Mouse (Mus musculus): ENCODE measurements at regions not wholly inside any gene's neighbourhood (a gene's known extent, or its start where the extent isn't known, plus 50 kb on each side); places are given as distances from the start of the nearest gene placed in this dataset.

- DNase-seq: no peak
Measured at GRCm38 (mm10) chr2:106256012-106256411, 252.7 kb upstream of the Dnajc24 start.

- DNase-seq: no peak
Measured at GRCm38 (mm10) chr2:106234358-106234757, 231.0 kb upstream of the Dnajc24 start.

- DNase-seq: no peak
Measured at GRCm38 (mm10) chr2:106231136-106231535, 227.8 kb upstream of the Dnajc24 start.

GRCm38 (mm10) chr2:106230021-106230420 is 226.7 kb upstream of the Dnajc24 start:
- no peak for DNase-seq

- DNase-seq: no peak
Measured at GRCm38 (mm10) chr2:106228249-106228648, 224.9 kb upstream of the Dnajc24 start.

- DNase-seq: no peak
Measured at GRCm38 (mm10) chr2:106216169-106216568, 212.8 kb upstream of the Dnajc24 start.

GRCm38 (mm10) chr2:106213740-106214139 is 210.4 kb upstream of the Dnajc24 start:
- DNase-seq: no peak

GRCm38 (mm10) chr2:106210773-106211172 is 207.4 kb upstream of the Dnajc24 start:
- no peak for DNase-seq

GRCm38 (mm10) chr2:106208767-106209250 is 205.5 kb upstream of the Dnajc24 start:
- DNase-seq: no peak

- DNase-seq: no peak
Measured at GRCm38 (mm10) chr2:106200130-106200529, 196.8 kb upstream of the Dnajc24 start.

- no peak for DNase-seq
Measured at GRCm38 (mm10) chr2:106195170-106195569, 191.8 kb upstream of the Dnajc24 start.

GRCm38 (mm10) chr2:106194369-106195023 is 191.1 kb upstream of the Dnajc24 start:
- DNase-seq: peak; percentile 57

- no peak for DNase-seq
Measured at GRCm38 (mm10) chr2:106193889-106194347, 190.6 kb upstream of the Dnajc24 start.

GRCm38 (mm10) chr2:106190579-106191322 is 187.4 kb upstream of the Dnajc24 start:
- DNase-seq: no peak

GRCm38 (mm10) chr2:106183651-106184050 is 180.3 kb upstream of the Dnajc24 start:
- DNase-seq: no peak

- DNase-seq: no peak
Measured at GRCm38 (mm10) chr2:106182051-106182450, 178.7 kb upstream of the Dnajc24 start.

- DNase-seq: no peak
Measured at GRCm38 (mm10) chr2:106162681-106163080, 159.3 kb upstream of the Dnajc24 start.

GRCm38 (mm10) chr2:106161877-106162276 is 158.5 kb upstream of the Dnajc24 start:
- DNase-seq: no peak

- DNase-seq: no peak
Measured at GRCm38 (mm10) chr2:106149701-106150100, 146.4 kb upstream of the Dnajc24 start.

- DNase-seq: no peak
Measured at GRCm38 (mm10) chr2:106140931-106141330, 137.6 kb upstream of the Dnajc24 start.

GRCm38 (mm10) chr2:106101002-106101401 is 97.7 kb upstream of the Dnajc24 start:
- no peak for DNase-seq

GRCm38 (mm10) chr2:106086121-106086520 is 82.8 kb upstream of the Dnajc24 start:
- no peak for DNase-seq

GRCm38 (mm10) chr2:106083801-106084800 is 80.8 kb upstream of the Dnajc24 start:
- no peak for DNase-seq
